Mouse (Mus musculus) heart, adult 2 months (tissue): ENCODE results near the gene Zfp280b.
"Not testable (repeated sequence)": the region's sequence is repeated elsewhere in the genome, so short reads cannot be mapped to it uniquely, and the experiment has no call there.

Experiments
- CTCF ChIP-seq: fragments of 200-600 bp; IDR thresholded peaks from 2 replicates; pipeline ENCODE4 v1.8.1; 2022; ENCODE audit warnings: antibody characterized with exemption, mild to moderate bottlenecking, moderate library complexity
- EP300 ChIP-seq: fragments of 200-500 bp; IDR thresholded peaks from 2 replicates; pipeline ENCODE4 v1.6.1; 2011; ENCODE audit warnings: low read depth, low read length, control low read depth; ENCODE audit not compliant: insufficient read depth
- POLR2A ChIP-seq: fragments of 200-500 bp; IDR thresholded peaks from 2 replicates; pipeline ENCODE4 v1.6.1; 2011; ENCODE audit warnings: mild to moderate bottlenecking, low read depth, low read length, control low read depth; ENCODE audit not compliant: insufficient read depth

DNA sequence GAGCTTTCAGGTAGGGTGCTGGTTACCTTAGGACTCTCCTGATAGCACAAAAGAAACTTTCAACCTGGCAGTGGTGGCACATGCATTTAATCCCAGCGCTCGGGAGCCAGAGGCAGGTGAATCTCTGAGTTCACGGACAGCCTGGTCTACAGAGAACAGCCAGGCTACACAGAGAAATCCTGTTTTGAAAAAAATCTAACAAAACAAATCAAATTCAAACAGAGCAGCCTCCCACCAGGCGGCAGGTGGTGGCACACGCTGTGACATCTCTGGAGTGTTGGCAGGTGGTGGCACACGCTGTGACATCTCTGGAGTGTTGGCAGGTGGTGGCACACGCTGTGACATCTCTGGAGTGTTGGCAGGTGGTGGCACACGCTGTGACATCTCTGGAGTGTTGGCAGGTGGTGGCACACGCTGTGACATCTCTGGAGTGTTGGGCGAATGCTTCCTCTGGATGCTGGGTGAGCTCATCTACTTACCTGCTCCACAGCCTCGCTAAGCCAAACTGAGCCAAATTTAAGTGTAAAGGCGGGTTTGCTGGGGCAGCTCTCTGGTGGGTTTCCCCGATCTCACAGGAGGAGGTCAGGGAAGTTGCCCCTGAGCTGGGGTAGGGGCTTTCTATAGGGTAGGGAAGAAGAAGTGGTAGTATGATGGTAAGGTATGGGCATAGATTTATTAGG lies 37.8 kb upstream of the Zfp280b start:
- TF ChIP-seq CTCF, POLR2A, EP300: not testable (repeated sequence)
